Mouse (Mus musculus): Measurements from ENCODE around the gene Prss50. TPM values are rescaled to one million over a fixed set of nuclear protein-coding genes. Genes with fewer than 3 reads are reported as not detected.
"Not testable (repeated sequence)": the region's sequence is repeated elsewhere in the genome, so short reads cannot be mapped to it uniquely, and the experiment has no call there.

The Prss50 gene
- polyA plus RNA-seq (2012; rRNA removed) = 0.71 and 0.72 TPM in 2 replicates

GRCm38 (mm10) chr9:110857781-110858472 is at the start of gene Prss50:
Gene Prss50 (plus strand): TSS chr9:110857967.
- TF ChIP-seq CTCF (IDR thresholded peaks at IDR 0.05; ENCODE audit: borderline replicate concordance, insufficient read depth, low read depth, low read length) = no peak
- Histone ChIP-seq H3K27ac (ENCODE audit: insufficient read depth, low read length) (no peak within 1 kb of the TSS), H3K4me1 (ENCODE audit: control insufficient read depth, insufficient read depth, low read length) (no peaks in the 10 kb centered on the region), H3K27me3 (ENCODE audit: control insufficient read depth, insufficient read depth, low read length) (peaks cover 2% of the 10 kb centered on the region; the same call in 1 of the 2 replicates), H3K4me3 (replicated peaks; ENCODE audit: insufficient read depth, low read depth, low read length) (no peak within 1 kb of the TSS)
- WGBS = 13% methylated on average over 50 of the region's 50 CpGs
- DNase-seq = no peak

GRCm38 (mm10) chr9:110810051-110810450 is 47.7 kb upstream of the Prss50 start:
- Histone ChIP-seq H3K27ac (ENCODE audit: insufficient read depth, low read length) (no peak overlapping the region), H3K4me1 (ENCODE audit: control insufficient read depth, insufficient read depth, low read length) (no peaks in the 10 kb centered on the region; the same call in 1 of the 2 replicates), H3K27me3 (ENCODE audit: control insufficient read depth, insufficient read depth, low read length) (no peaks in the 10 kb centered on the region), H3K4me3 (replicated peaks; ENCODE audit: insufficient read depth, low read depth, low read length) (no peak overlapping the region)
- TF ChIP-seq POLR2A (IDR thresholded peaks at IDR 0.05; ENCODE audit: borderline replicate concordance, insufficient read depth, low read length) (no peak), CTCF (IDR thresholded peaks at IDR 0.05; ENCODE audit: borderline replicate concordance, insufficient read depth, low read depth, low read length) (no peak)
- 92% methylated on average over 4 of the region's 4 CpGs for WGBS
- DNase-seq = no peak

GRCm38 (mm10) chr9:110813789-110814188 is 44.0 kb upstream of the Prss50 start, which contains the start of gene Prss44:
Gene Prss44 (plus strand): TSS chr9:110813994.
- Histone ChIP-seq H3K27me3 (ENCODE audit: control insufficient read depth, insufficient read depth, low read length) (no peaks in the 10 kb centered on the region), H3K4me3 (replicated peaks; ENCODE audit: insufficient read depth, low read depth, low read length) (no peak within 1 kb of the TSS), H3K27ac (ENCODE audit: insufficient read depth, low read length) (no peak within 1 kb of the TSS), H3K4me1 (ENCODE audit: control insufficient read depth, insufficient read depth, low read length) (no peaks in the 10 kb centered on the region; the same call in 1 of the 2 replicates)
- WGBS = 64% methylated on average over 18 of the region's 18 CpGs
- no peak for DNase-seq
- TF ChIP-seq POLR2A (IDR thresholded peaks at IDR 0.05; ENCODE audit: borderline replicate concordance, insufficient read depth, low read length) = no peak
- TF ChIP-seq CTCF (IDR thresholded peaks at IDR 0.05; ENCODE audit: borderline replicate concordance, insufficient read depth, low read depth, low read length) = no peak

- not testable (repeated sequence) for DNase-seq; H3K27me3 ChIP-seq (ENCODE audit: control insufficient read depth, insufficient read depth, low read length); H3K27ac ChIP-seq (ENCODE audit: insufficient read depth, low read length); H3K4me1 ChIP-seq (ENCODE audit: control insufficient read depth, insufficient read depth, low read length); H3K4me3 ChIP-seq (replicated peaks; ENCODE audit: insufficient read depth, low read depth, low read length)
These were observed 37.2 kb upstream of the Prss50 start for GRCm38 (mm10) chr9:110820546-110820945.

GRCm38 (mm10) chr9:110821436-110821835 is 36.3 kb upstream of the Prss50 start:
- WGBS = 83% methylated on average over 7 of the region's 7 CpGs
- Histone ChIP-seq H3K4me3 (replicated peaks; ENCODE audit: insufficient read depth, low read depth, low read length) (no peak overlapping the region), H3K27me3 (ENCODE audit: control insufficient read depth, insufficient read depth, low read length) (no peaks in the 10 kb centered on the region), H3K27ac (ENCODE audit: insufficient read depth, low read length) (no peak overlapping the region), H3K4me1 (ENCODE audit: control insufficient read depth, insufficient read depth, low read length) (no peaks in the 10 kb centered on the region)
- DNase-seq = no peak
- no peak for TF ChIP-seq CTCF (IDR thresholded peaks at IDR 0.05; ENCODE audit: borderline replicate concordance, insufficient read depth, low read depth, low read length)
- TF ChIP-seq POLR2A (IDR thresholded peaks at IDR 0.05; ENCODE audit: borderline replicate concordance, insufficient read depth, low read length) = no peak

GRCm38 (mm10) chr9:110825426-110825825 is 32.3 kb upstream of the Prss50 start:
- WGBS = 19% methylated on average over 4 of the region's 4 CpGs
- TF ChIP-seq CTCF (IDR thresholded peaks at IDR 0.05; ENCODE audit: borderline replicate concordance, insufficient read depth, low read depth, low read length) (no peak), POLR2A (IDR thresholded peaks at IDR 0.05; ENCODE audit: borderline replicate concordance, insufficient read depth, low read length) (no peak)
- H3K27ac ChIP-seq (ENCODE audit: insufficient read depth, low read length) = no peak overlapping the region
- no peaks in the 10 kb centered on the region for H3K4me1 ChIP-seq (ENCODE audit: control insufficient read depth, insufficient read depth, low read length)
- H3K27me3 ChIP-seq (ENCODE audit: control insufficient read depth, insufficient read depth, low read length) = no peaks in the 10 kb centered on the region
- DNase-seq = no peak
- H3K4me3 ChIP-seq (replicated peaks; ENCODE audit: insufficient read depth, low read depth, low read length) = no peak overlapping the region

- 20% methylated on average over 7 of the region's 7 CpGs for WGBS
- TF ChIP-seq POLR2A (IDR thresholded peaks at IDR 0.05; ENCODE audit: borderline replicate concordance, insufficient read depth, low read length) = no peak
- no peak for TF ChIP-seq CTCF (IDR thresholded peaks at IDR 0.05; ENCODE audit: borderline replicate concordance, insufficient read depth, low read depth, low read length)
- DNase-seq = no peak
- no peaks in the 10 kb centered on the region for H3K4me1 ChIP-seq (ENCODE audit: control insufficient read depth, insufficient read depth, low read length)
- H3K27ac ChIP-seq (ENCODE audit: insufficient read depth, low read length) = no peak overlapping the region
- H3K27me3 ChIP-seq (ENCODE audit: control insufficient read depth, insufficient read depth, low read length) = no peaks in the 10 kb centered on the region
- H3K4me3 ChIP-seq (replicated peaks; ENCODE audit: insufficient read depth, low read depth, low read length) = no peak overlapping the region
These were observed 31.9 kb upstream of the Prss50 start for GRCm38 (mm10) chr9:110825832-110826231.

GRCm38 (mm10) chr9:110826390-110826789 is 31.4 kb upstream of the Prss50 start, which contains the start of gene Prss43:
Gene Prss43 (plus strand): TSS chr9:110826690.
- TF ChIP-seq POLR2A (IDR thresholded peaks at IDR 0.05; ENCODE audit: borderline replicate concordance, insufficient read depth, low read length) (no peak), CTCF (IDR thresholded peaks at IDR 0.05; ENCODE audit: borderline replicate concordance, insufficient read depth, low read depth, low read length) (no peak)
- H3K27me3 ChIP-seq (ENCODE audit: control insufficient read depth, insufficient read depth, low read length) = no peaks in the 10 kb centered on the region
- H3K4me1 ChIP-seq (ENCODE audit: control insufficient read depth, insufficient read depth, low read length) = no peaks in the 10 kb centered on the region
- H3K4me3 ChIP-seq (replicated peaks; ENCODE audit: insufficient read depth, low read depth, low read length) = no peak within 1 kb of the TSS
- no peak for DNase-seq
- WGBS = 86% methylated on average over 3 of the region's 3 CpGs
- H3K27ac ChIP-seq (ENCODE audit: insufficient read depth, low read length) = no peak within 1 kb of the TSS

Measured in cerebellum, adult 2 months (tissue).